Mouse (Mus musculus): Measurements from ENCODE around the gene Rab19. TPM values are rescaled to one million over a fixed set of nuclear protein-coding genes. Genes with fewer than 3 reads are reported as not detected.
A peak's percentile ranks its signal among the peaks of the same experiment; 100 is the strongest.
"Not testable (repeated sequence)": the region's sequence is repeated elsewhere in the genome, so short reads cannot be mapped to it uniquely, and the experiment has no call there.

Rab19 gene
- polyA plus RNA-seq, 1 experiment from 2014 or later = 0.31 TPM

- no peak for DNase-seq (ENCODE audit: low spot score)
- WGBS = 90% methylated on average over 4 of the region's 4 CpGs
- Histone ChIP-seq H3K9me3 (no peaks in the 10 kb centered on the region), H3K4me1 (replicated peaks) (no peaks in the 10 kb centered on the region), H3K27ac (no peak overlapping the region), H3K27me3 (ENCODE audit: insufficient read depth, poor library complexity, severe bottlenecking) (no peaks in the 10 kb centered on the region), H3K36me3 (peaks cover 78% of the 10 kb centered on the region), H3K4me3 (no peak overlapping the region)
These were observed 14.9 kb downstream of the Rab19 start for GRCm38 (mm10) chr6:39395916-39396315.

DNA sequence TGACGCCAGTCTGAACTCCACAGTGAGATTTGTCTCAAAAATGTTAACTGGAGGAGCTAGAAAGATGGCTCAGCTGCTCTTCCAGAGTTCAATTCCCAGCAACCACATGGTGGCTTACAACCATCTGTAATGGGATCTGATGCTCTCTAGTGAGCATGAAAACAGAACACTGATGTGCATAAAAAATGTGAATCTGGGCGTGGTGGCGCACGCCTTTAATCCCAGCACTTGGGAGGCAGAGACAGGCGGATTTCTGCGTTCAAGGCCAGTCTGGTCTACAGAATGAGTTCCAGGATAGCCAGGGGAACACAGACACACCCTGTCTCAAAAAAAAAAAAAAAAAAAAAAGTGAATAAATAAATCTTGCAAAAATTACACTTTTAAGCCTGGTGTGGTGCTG, 16.1 kb downstream of the Rab19 start:
- H3K9me3 ChIP-seq = no peaks in the 10 kb centered on the region
- 95% methylated on average over 6 of the region's 6 CpGs for WGBS
- peaks cover 82% of the 10 kb centered on the region for H3K36me3 ChIP-seq

GRCm38 (mm10) chr6:39398342-39398741, 17.4 kb downstream of the Rab19 start:
- no peaks in the 10 kb centered on the region for H3K27me3 ChIP-seq (ENCODE audit: insufficient read depth, poor library complexity, severe bottlenecking)
- H3K4me3 ChIP-seq = no peak overlapping the region
- no peak overlapping the region for H3K27ac ChIP-seq
- DNase-seq (ENCODE audit: low spot score) = no peak
- no peaks in the 10 kb centered on the region for H3K4me1 ChIP-seq (replicated peaks)
- WGBS = 93% methylated on average over 9 of the region's 9 CpGs
- no peaks in the 10 kb centered on the region for H3K9me3 ChIP-seq
- peaks cover 83% of the 10 kb centered on the region for H3K36me3 ChIP-seq

More for the DNA sequence above, 16.1 kb downstream of the Rab19 start:
- Histone ChIP-seq H3K27me3 (ENCODE audit: insufficient read depth, poor library complexity, severe bottlenecking) (no peaks in the 10 kb centered on the region), H3K4me1 (replicated peaks) (no peaks in the 10 kb centered on the region), H3K4me3 (no peak overlapping the region), H3K27ac (no peak overlapping the region)
- DNase-seq (ENCODE audit: low spot score) = no peak

GRCm38 (mm10) chr6:39400343-39400742, 19.4 kb downstream of the Rab19 start:
- no peak overlapping the region for H3K27ac ChIP-seq
- no peak overlapping the region for H3K4me3 ChIP-seq
- no peaks in the 10 kb centered on the region for H3K4me1 ChIP-seq (replicated peaks)
- 72% methylated on average over 7 of the region's 7 CpGs for WGBS
- H3K36me3 ChIP-seq = peaks cover 95% of the 10 kb centered on the region
- H3K27me3 ChIP-seq (ENCODE audit: insufficient read depth, poor library complexity, severe bottlenecking) = no peaks in the 10 kb centered on the region
- DNase-seq (ENCODE audit: low spot score) = peak; percentile 53
- H3K9me3 ChIP-seq = no peaks in the 10 kb centered on the region

DNA sequence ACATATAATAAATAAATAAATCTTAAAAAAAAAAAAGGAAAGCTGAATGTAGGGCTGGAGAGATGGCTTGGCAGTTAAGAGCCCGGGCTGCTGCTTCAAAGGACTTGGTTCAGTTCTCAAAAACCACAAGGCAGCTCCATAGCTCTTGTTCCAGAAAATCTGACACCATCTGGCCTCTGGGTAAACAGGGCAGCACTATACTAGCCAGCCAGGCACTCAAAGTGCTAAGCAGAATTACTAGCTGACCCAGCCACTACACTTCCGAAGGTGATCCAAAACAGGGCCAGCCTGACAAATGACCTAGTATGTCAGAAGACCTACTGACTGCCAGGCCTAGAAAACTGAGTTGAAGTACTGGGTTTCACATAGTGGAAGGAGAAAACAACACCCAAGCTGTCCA, 22.2 kb downstream of the Rab19 start:
- Histone ChIP-seq H3K4me1 (replicated peaks) (no peaks in the 10 kb centered on the region), H3K4me3 (no peak overlapping the region), H3K36me3 (peaks cover 96% of the 10 kb centered on the region), H3K9me3 (no peaks in the 10 kb centered on the region), H3K27ac (no peak overlapping the region), H3K27me3 (ENCODE audit: insufficient read depth, poor library complexity, severe bottlenecking) (no peaks in the 10 kb centered on the region)
- 91% methylated on average over 2 of the region's 2 CpGs for WGBS
- no peak for DNase-seq (ENCODE audit: low spot score)

DNA sequence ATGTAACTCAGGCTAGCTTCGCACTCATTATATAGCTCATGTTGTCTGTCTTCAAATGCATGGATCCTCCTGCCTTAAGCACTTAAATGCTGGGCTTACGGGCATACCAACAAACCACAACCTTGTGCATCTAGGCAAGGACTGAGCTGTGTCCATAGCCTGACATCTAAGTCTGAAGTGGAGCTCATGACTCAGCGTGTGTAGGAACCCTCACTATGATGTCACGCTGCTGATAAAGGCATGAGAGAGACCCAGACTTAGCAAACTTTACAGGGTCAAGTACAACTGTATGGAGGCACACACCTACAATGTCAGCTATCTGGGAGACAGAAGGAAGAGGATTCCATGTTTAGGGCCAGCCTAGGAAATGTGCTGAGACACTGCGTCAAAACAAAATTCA, 25.5 kb downstream of the Rab19 start:
- DNase-seq (ENCODE audit: low spot score) = no peak
- Histone ChIP-seq H3K36me3 (peaks cover 86% of the 10 kb centered on the region), H3K9me3 (no peaks in the 10 kb centered on the region), H3K27me3 (ENCODE audit: insufficient read depth, poor library complexity, severe bottlenecking) (no peaks in the 10 kb centered on the region), H3K4me3 (no peak overlapping the region), H3K4me1 (replicated peaks) (no peaks in the 10 kb centered on the region), H3K27ac (no peak overlapping the region)
- WGBS = 97% methylated on average over 5 of the region's 5 CpGs

GRCm38 (mm10) chr6:39414106-39414505, 33.1 kb downstream of the Rab19 start:
- no peaks in the 10 kb centered on the region; the same call in 1 of the 2 replicates for H3K27me3 ChIP-seq (ENCODE audit: insufficient read depth, poor library complexity, severe bottlenecking)
- peaks cover 14% of the 10 kb centered on the region for H3K4me1 ChIP-seq (replicated peaks)
- no peaks in the 10 kb centered on the region for H3K9me3 ChIP-seq
- no peak overlapping the region for H3K4me3 ChIP-seq
- no peak for DNase-seq (ENCODE audit: low spot score)
- no peak overlapping the region for H3K27ac ChIP-seq
- 84% methylated on average over 1 of the region's 1 CpGs for WGBS
- peaks cover 27% of the 10 kb centered on the region for H3K36me3 ChIP-seq

DNA sequence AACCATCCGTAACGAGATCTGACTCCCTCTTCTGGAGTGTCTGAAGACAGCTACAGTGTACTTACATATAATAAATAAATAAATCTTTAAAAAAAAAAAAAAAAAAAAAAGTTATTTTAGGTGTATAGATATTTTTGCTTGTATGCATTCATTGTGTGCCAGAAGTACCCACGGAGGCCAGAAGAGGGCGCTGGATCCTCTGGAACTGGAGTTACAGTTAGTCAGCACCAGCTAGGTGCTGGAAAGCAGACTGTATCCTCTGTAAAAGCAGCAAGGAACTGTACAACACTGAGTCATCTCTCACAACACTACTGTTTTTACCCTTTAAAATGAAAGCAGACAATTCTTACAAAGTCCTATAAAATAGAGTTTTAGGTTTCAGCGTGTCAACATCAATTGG, 34.8 kb downstream of the Rab19 start:
- Histone ChIP-seq H3K9me3 (no peaks in the 10 kb centered on the region), H3K36me3 (peaks cover 14% of the 10 kb centered on the region; the same call in 1 of the 2 replicates), H3K27me3 (ENCODE audit: insufficient read depth, poor library complexity, severe bottlenecking) (no peaks in the 10 kb centered on the region; the same call in 1 of the 2 replicates), H3K4me1 (replicated peaks) (peaks cover 21% of the 10 kb centered on the region), H3K27ac (no peak overlapping the region), H3K4me3 (no peak overlapping the region)
- DNase-seq (ENCODE audit: low spot score) = peak; percentile 64
- 53% methylated on average over 3 of the region's 5 CpGs for WGBS

- not testable (repeated sequence) for H3K4me3 ChIP-seq; DNase-seq (ENCODE audit: low spot score); H3K27me3 ChIP-seq (ENCODE audit: insufficient read depth, poor library complexity, severe bottlenecking); H3K9me3 ChIP-seq; H3K27ac ChIP-seq
- Histone ChIP-seq H3K4me1 (replicated peaks) (peaks cover 23% of the 10 kb centered on the region), H3K36me3 (peaks cover 14% of the 10 kb centered on the region; the same call in 1 of the 2 replicates)
These were observed 35.7 kb downstream of the Rab19 start for GRCm38 (mm10) chr6:39416654-39417053.

GRCm38 (mm10) chr6:39419386-39419850, 38.4 kb downstream of the Rab19 start:
- under 1% methylated on average over 43 of the region's 43 CpGs for WGBS
- Histone ChIP-seq H3K27ac (peak overlapping the region; percentile 96), H3K4me1 (replicated peaks) (peaks cover 23% of the 10 kb centered on the region), H3K36me3 (peaks cover 14% of the 10 kb centered on the region; the same call in 1 of the 2 replicates), H3K9me3 (no peaks in the 10 kb centered on the region), H3K4me3 (peak overlapping the region; percentile 98), H3K27me3 (ENCODE audit: insufficient read depth, poor library complexity, severe bottlenecking) (peaks cover 9% of the 10 kb centered on the region; the same call in 1 of the 2 replicates)
- DNase-seq (ENCODE audit: low spot score) = no peak

GRCm38 (mm10) chr6:39419851-39420721, 39.1 kb downstream of the Rab19 start, which contains the start of gene Mkrn1:
Gene Mkrn1 (minus strand): TSS chr6:39420462.
- no peaks in the 10 kb centered on the region for H3K9me3 ChIP-seq
- H3K27me3 ChIP-seq (ENCODE audit: insufficient read depth, poor library complexity, severe bottlenecking) = peaks cover 9% of the 10 kb centered on the region; the same call in 1 of the 2 replicates
- WGBS = under 1% methylated on average over 82 of the region's 82 CpGs
- DNase-seq (ENCODE audit: low spot score) = peak; percentile 88
- H3K4me3 ChIP-seq = peak within 1 kb of the TSS; percentile 98
- peaks cover 23% of the 10 kb centered on the region for H3K4me1 ChIP-seq (replicated peaks)
- peak within 1 kb of the TSS; percentile 96 for H3K27ac ChIP-seq
- H3K36me3 ChIP-seq = peaks cover 14% of the 10 kb centered on the region; the same call in 1 of the 2 replicates

DNA sequence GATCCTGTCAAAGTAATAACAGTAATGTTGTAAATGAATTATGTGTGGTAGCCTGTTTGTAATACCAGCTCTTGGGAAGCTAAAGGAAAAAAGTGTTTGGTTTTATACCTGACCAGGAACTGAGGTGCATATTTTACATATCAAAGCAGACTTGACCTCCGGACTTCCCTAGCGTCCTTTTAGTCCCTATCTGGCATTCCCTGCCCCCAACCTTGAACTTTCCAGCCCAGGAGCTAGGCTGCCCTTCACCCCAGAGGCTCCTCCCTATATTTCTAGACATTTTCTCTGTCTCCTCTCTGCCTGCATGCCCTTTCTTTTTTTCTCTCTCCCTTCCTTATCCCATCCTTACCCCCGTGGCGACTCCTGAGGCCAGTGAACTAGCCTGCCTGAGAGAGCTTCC, 39.9 kb downstream of the Rab19 start:
- Histone ChIP-seq H3K27ac (peak overlapping the region; percentile 96; the same call in 1 of the 2 replicates), H3K4me3 (peak overlapping the region; percentile 98)

DNA sequence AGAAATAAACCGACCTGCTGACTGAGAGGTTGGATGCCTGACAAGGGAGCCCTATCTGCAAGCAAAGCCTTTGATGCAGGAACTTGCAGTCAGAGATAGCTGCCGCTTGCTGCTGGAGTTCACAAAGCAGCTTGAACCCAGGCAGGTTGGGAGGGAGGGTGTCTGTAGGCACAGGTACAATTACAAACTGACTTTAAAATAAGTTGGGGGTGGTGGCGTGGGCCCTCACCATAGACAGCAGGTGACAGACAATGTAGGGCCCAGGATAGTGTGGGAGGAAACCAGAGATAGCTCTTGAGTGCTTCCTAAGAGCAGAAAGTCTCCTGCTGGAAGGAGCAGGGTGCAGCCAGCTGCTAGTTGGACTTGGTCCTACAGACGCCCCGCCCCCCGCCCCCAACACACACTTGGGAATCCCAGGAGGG, 42.2 kb downstream of the Rab19 start:
- Histone ChIP-seq H3K36me3 (no peaks in the 10 kb centered on the region), H3K27ac (no peak overlapping the region), H3K4me1 (replicated peaks) (peaks cover 18% of the 10 kb centered on the region), H3K4me3 (no peak overlapping the region), H3K9me3 (no peaks in the 10 kb centered on the region), H3K27me3 (ENCODE audit: insufficient read depth, poor library complexity, severe bottlenecking) (peaks cover 9% of the 10 kb centered on the region; the same call in 1 of the 2 replicates)
- no peak for DNase-seq (ENCODE audit: low spot score)
- WGBS = 73% methylated on average over 6 of the region's 6 CpGs

More for the DNA sequence above, 39.9 kb downstream of the Rab19 start:
- Histone ChIP-seq H3K27me3 (ENCODE audit: insufficient read depth, poor library complexity, severe bottlenecking) (peaks cover 9% of the 10 kb centered on the region; the same call in 1 of the 2 replicates), H3K4me1 (replicated peaks) (peaks cover 23% of the 10 kb centered on the region), H3K9me3 (no peaks in the 10 kb centered on the region), H3K36me3 (peaks cover 12% of the 10 kb centered on the region; the same call in 1 of the 2 replicates)
- DNase-seq (ENCODE audit: low spot score) = no peak
- whole genome bisulfite sequencing = 50% methylated on average over 4 of the region's 4 CpGs
